Mouse (Mus musculus): ENCODE results near the gene Actg2. TPM values are rescaled to one million over a fixed set of nuclear protein-coding genes. Genes with fewer than 3 reads are reported as not detected.

Gene Actg2
- total and polyA plus RNA-seq, 3 experiments: 0.07 to 0.27 TPM; not detected in 1

- TF ChIP-seq ELF1 (IDR thresholded peaks at IDR 0.05; ENCODE audit: low read depth, low read length) (no peak), ZKSCAN1 (IDR thresholded peaks at IDR 0.05; ENCODE audit: low read depth, low read length) (no peak), MAZ (IDR thresholded peaks at IDR 0.05; ENCODE audit: low read depth, low read length) (no peak), ZMIZ1 (IDR thresholded peaks at IDR 0.05; ENCODE audit: low read depth, low read length) (no peak), GATA1 (IDR thresholded peaks at IDR 0.05; ENCODE audit: low read depth, low read length) (peak; percentile 82), USF2 (IDR thresholded peaks at IDR 0.05; ENCODE audit: borderline replicate concordance in 1 of 2, insufficient read depth in 1 of 2, low read depth in 1 of 2, low read length in 2 of 2) (no peak), CTCF (IDR thresholded peaks at IDR 0.05 in 2 of 3, conservative IDR thresholded peaks at IDR 0.05 in 1 of 3; ENCODE audit: control insufficient read depth in 1 of 3, insufficient read depth in 1 of 3, low read depth in 2 of 3, low read length in 3 of 3, poor library complexity in 1 of 3, severe bottlenecking in 1 of 3) (no peak), SMC3 (IDR thresholded peaks at IDR 0.05; ENCODE audit: low read depth, low read length) (no peak), POLR2AphosphoS5 (IDR thresholded peaks at IDR 0.05; ENCODE audit: borderline replicate concordance, low read depth, low read length) (no peak), SIN3A (IDR thresholded peaks at IDR 0.05; ENCODE audit: low read length) (peak; percentile 57), TAL1 (IDR thresholded peaks at IDR 0.05; ENCODE audit: low read length) (peak; percentile 54)
Observed at GRCm38 (mm10) chr6:83505554-83505953, 30.5 kb downstream of the Actg2 start (continued).

DNA sequence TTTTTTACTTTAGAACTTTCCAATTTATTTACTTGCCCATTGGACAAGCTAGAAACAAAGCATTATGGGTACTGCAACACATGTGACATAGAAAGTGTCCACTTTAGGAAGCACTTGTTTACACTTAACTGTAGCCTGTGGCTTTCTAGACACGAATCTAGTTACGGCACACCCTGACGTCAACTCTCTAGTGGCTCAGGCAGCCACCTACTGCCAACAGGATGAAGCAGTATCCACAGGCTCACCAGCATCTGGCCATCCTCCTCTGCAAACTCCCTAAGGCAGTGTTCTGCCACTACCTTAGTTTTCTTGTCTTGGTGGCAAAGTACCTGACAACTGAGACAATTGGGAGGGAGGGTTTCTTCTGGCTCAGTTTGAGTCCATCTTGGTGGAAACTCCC, 32.7 kb downstream of the Actg2 start:
- H3K27ac ChIP-seq (ENCODE audit: control insufficient read depth, low read depth, low read length): no peak overlapping the region
- no peaks in the 10 kb centered on the region; the same call in none of the 2 replicates for H3K79me2 ChIP-seq (ENCODE audit: control insufficient read depth, insufficient read depth, low read length, poor library complexity)
- TF ChIP-seq EP300 (IDR thresholded peaks at IDR 0.05; ENCODE audit: low read depth in 1 of 2, low read length in 2 of 2) (no peak), POLR2A (IDR thresholded peaks at IDR 0.05; ENCODE audit: control insufficient read depth in 1 of 2, insufficient read depth in 1 of 2, low read depth in 1 of 2, low read length in 2 of 2, poor library complexity in 1 of 2) (no peak), SMC3 (IDR thresholded peaks at IDR 0.05; ENCODE audit: low read depth, low read length) (no peak), ZC3H11A (IDR thresholded peaks at IDR 0.05; ENCODE audit: low read depth, low read length) (no peak), TAL1 (IDR thresholded peaks at IDR 0.05; ENCODE audit: low read length) (no peak), RCOR1 (IDR thresholded peaks at IDR 0.05; ENCODE audit: low read depth, low read length) (no peak), MYC (IDR thresholded peaks at IDR 0.05; ENCODE audit: low read depth, low read length) (no peak), JUND (IDR thresholded peaks at IDR 0.05; ENCODE audit: low read depth, low read length) (no peak), GATA1 (IDR thresholded peaks at IDR 0.05; ENCODE audit: low read depth, low read length) (no peak), MAX (IDR thresholded peaks at IDR 0.05; ENCODE audit: low read length) (no peak), POLR2AphosphoS5 (IDR thresholded peaks at IDR 0.05; ENCODE audit: borderline replicate concordance, low read depth, low read length) (no peak), MEF2A (IDR thresholded peaks at IDR 0.05; ENCODE audit: extremely low read depth, insufficient replicate concordance, low read depth, low read length, poor library complexity, severe bottlenecking) (no peak)
- H3K27me3 ChIP-seq (ENCODE audit: control insufficient read depth in 1 of 2, insufficient read depth in 2 of 2, low read length in 2 of 2): no peaks in the 10 kb centered on the region
- peaks cover 5 to 12% of the 10 kb centered on the region in 2 experiments for H3K4me1 ChIP-seq (ENCODE audit: control insufficient read depth in 1 of 2, insufficient read depth in 2 of 2, low read length in 2 of 2)
- no peak for DNase-seq (ENCODE audit: low read depth, low spot score)
- no peak overlapping the region for H3K9ac ChIP-seq (ENCODE audit: control insufficient read depth, low read depth, low read length, poor library complexity, severe bottlenecking)
- H3K36me3 ChIP-seq (ENCODE audit: control insufficient read depth in 1 of 2, insufficient read depth in 2 of 2, low read length in 2 of 2): peaks cover 0 to 11% of the 10 kb centered on the region in 2 experiments; a peak in 2 of 4 replicates
- no peaks in the 10 kb centered on the region for H3K9me3 ChIP-seq (replicated peaks; ENCODE audit: insufficient read depth, low read length)
- no peak overlapping the region for H3K4me3 ChIP-seq (ENCODE audit: control insufficient read depth in 1 of 2, insufficient read depth in 1 of 2, low read depth in 2 of 2, low read length in 2 of 2)

Data from MEL (cell line).